Mouse (Mus musculus) liver, embryonic 11.5 days (tissue): ENCODE results near the gene Ier3. TPM values are rescaled to one million over a fixed set of nuclear protein-coding genes. Genes with fewer than 3 reads are reported as not detected.

Experiments
- ATAC-seq: fragments of 200-750 bp; cut with Nextera tagmentation; replicated peaks from 2 replicates; pipeline ENCODE4 v1.8.0; 2017; ENCODE audit warnings: moderate number of reproducible peaks, mild to moderate bottlenecking, moderate TSS enrichment, moderate library complexity; ENCODE audit not compliant: low FRiP score
- DNase-seq: peaks from one replicate; pipeline ENCODE4 v3.0.0-alpha.2; 2017; ENCODE audit warnings: low spot score
- H3K27ac ChIP-seq: fragments of 300-500 bp; sonication (generic); 2 replicates; pipeline ENCODE4 v1.5.1; 2014; ENCODE audit warnings: mild to moderate bottlenecking, low read depth, low read length, control low read depth
- H3K27me3 ChIP-seq: fragments of 300-500 bp; sonication (generic); replicated peaks from 2 replicates; pipeline ENCODE4 v1.6.1; 2014; ENCODE audit warnings: low read length, mixed read lengths; ENCODE audit not compliant: control insufficient read depth, insufficient read depth
- H3K36me3 ChIP-seq: fragments of 300-500 bp; sonication (generic); 2 replicates; pipeline ENCODE4 v1.6.1; 2014; ENCODE audit warnings: mild to moderate bottlenecking, low read length, moderate library complexity, mixed read lengths; ENCODE audit not compliant: control insufficient read depth, insufficient read depth
- H3K4me1 ChIP-seq: fragments of 300-500 bp; sonication (generic); replicated peaks from 2 replicates; pipeline ENCODE4 v1.6.1; 2014; ENCODE audit warnings: low read length, mixed read lengths; ENCODE audit not compliant: control insufficient read depth, insufficient read depth
- H3K4me2 ChIP-seq: fragments of 300-500 bp; sonication (generic); 2 replicates; pipeline ENCODE4 v1.6.1; 2014; ENCODE audit warnings: mild to moderate bottlenecking, control low read depth, moderate library complexity
- H3K4me3 ChIP-seq: fragments of 300-500 bp; sonication (generic); 2 replicates; pipeline ENCODE4 v1.5.1; 2014; ENCODE audit warnings: low read depth, low read length, control low read depth
- H3K9ac ChIP-seq: fragments of 300-500 bp; sonication (generic); 2 replicates; pipeline ENCODE4 v1.6.1; 2014; ENCODE audit warnings: low read depth, low read length, control low read depth
- H3K9me3 ChIP-seq: fragments of 300-500 bp; sonication (generic); 2 replicates; pipeline ENCODE4 v1.6.1; 2016; ENCODE audit warnings: low read length, inconsistent platforms, mixed read lengths; ENCODE audit not compliant: control insufficient read depth
- WGBS: fragments of 180-500 bp; shearing (Covaris S2); extraction: QIAGEN DNeasy Blood & Tissue Kit; methylation state at CpG from one replicate; pipeline ENCODE4 v1.1.7; 2014; 5-methylcytosine and 5-hydroxymethylcytosine counted together
- polyA plus RNA-seq: library from polyadenylated mRNA; unstranded; fragments of >200 nt; fragmentation: Nextera tagmentation; extraction: Ambion mirVana; gene quantifications from 2 replicates; pipeline ENCODE4 v1.2.1, GENCODE M21; 2014

Gene Ier3
- polyA plus RNA-seq, 1 experiment from 2014 or later = 9.4 TPM

- Histone ChIP-seq H3K9ac (peak within 1 kb of the TSS; percentile 68), H3K27me3 (peaks cover 4% of the 10 kb centered on the region; the same call in 1 of the 2 replicates), H3K27ac (peak within 1 kb of the TSS; percentile 82), H3K9me3 (no peaks in the 10 kb centered on the region), H3K4me2 (peak within 1 kb of the TSS; percentile 97), H3K4me1 (peaks cover 40% of the 10 kb centered on the region), H3K4me3 (peak within 1 kb of the TSS; percentile 59), H3K36me3 (no peaks in the 10 kb centered on the region)
- DNase-seq (peak; percentile 81), ATAC-seq (0 out of 2 replicates have a peak, but pooled peaks have one; percentile 8)
- under 1% methylated on average over 37 of the region's 48 CpGs for WGBS
These were observed 44.2 kb downstream of the Ier3 start, which contains the start of gene Ppp1r18 for GRCm38 (mm10) chr17:35865481-35866280. Gene Ppp1r18 (plus strand): TSS chr17:35865593.

GRCm38 (mm10) chr17:35866281-35866831 lies 44.9 kb downstream of the Ier3 start:
- Histone ChIP-seq H3K9ac (peak overlapping the region; percentile 68), H3K36me3 (peaks cover 3% of the 10 kb centered on the region; the same call in 1 of the 2 replicates), H3K4me3 (peak overlapping the region; percentile 59), H3K4me2 (peak overlapping the region; percentile 97), H3K27me3 (peaks cover 4% of the 10 kb centered on the region; the same call in 1 of the 2 replicates), H3K9me3 (peaks cover 3% of the 10 kb centered on the region; the same call in 1 of the 2 replicates), H3K4me1 (peaks cover 44% of the 10 kb centered on the region), H3K27ac (peak overlapping the region; percentile 82)
- DNase-seq (peak; percentile 70), ATAC-seq (no peak)
- WGBS = under 1% methylated on average over 37 of the region's 38 CpGs

GRCm38 (mm10) chr17:35866911-35867890 lies 45.7 kb downstream of the Ier3 start:
- DNase-seq = no peak
- H3K27me3 ChIP-seq = peaks cover 4% of the 10 kb centered on the region; the same call in 1 of the 2 replicates
- peaks cover 4% of the 10 kb centered on the region; the same call in 1 of the 2 replicates for H3K9me3 ChIP-seq
- peak overlapping the region; percentile 68 for H3K9ac ChIP-seq
- no peak for ATAC-seq
- H3K4me3 ChIP-seq = peak overlapping the region; percentile 59
- WGBS = 6% methylated on average over 26 of the region's 26 CpGs
- peaks cover 40% of the 10 kb centered on the region for H3K4me1 ChIP-seq
- peak overlapping the region; percentile 82 for H3K27ac ChIP-seq
- H3K36me3 ChIP-seq = peaks cover 4% of the 10 kb centered on the region; the same call in 1 of the 2 replicates
- H3K4me2 ChIP-seq = peak overlapping the region; percentile 97

GRCm38 (mm10) chr17:35868165-35868820 lies 46.8 kb downstream of the Ier3 start:
- H3K36me3 ChIP-seq = peaks cover 4% of the 10 kb centered on the region; the same call in 1 of the 2 replicates
- peak overlapping the region; percentile 82 for H3K27ac ChIP-seq
- peak overlapping the region; percentile 57 for H3K9ac ChIP-seq
- H3K4me3 ChIP-seq = peak overlapping the region; percentile 59
- ATAC-seq = no peak
- peak overlapping the region; percentile 97 for H3K4me2 ChIP-seq
- WGBS = 18% methylated on average over 17 of the region's 17 CpGs
- no peak for DNase-seq
- H3K27me3 ChIP-seq = peaks cover 4% of the 10 kb centered on the region; the same call in 1 of the 2 replicates
- peaks cover 41% of the 10 kb centered on the region for H3K4me1 ChIP-seq
- peaks cover 4% of the 10 kb centered on the region; the same call in 1 of the 2 replicates for H3K9me3 ChIP-seq

- peak overlapping the region; percentile 97 for H3K4me2 ChIP-seq
- H3K27ac ChIP-seq = peak overlapping the region; percentile 82
- peaks cover 46% of the 10 kb centered on the region for H3K4me1 ChIP-seq
- H3K9ac ChIP-seq = peak overlapping the region; percentile 57
- ATAC-seq = no peak
- H3K36me3 ChIP-seq = peaks cover 4% of the 10 kb centered on the region; the same call in 1 of the 2 replicates
- H3K9me3 ChIP-seq = peaks cover 4% of the 10 kb centered on the region; the same call in 1 of the 2 replicates
- H3K4me3 ChIP-seq = peak overlapping the region; percentile 59
- peaks cover 4% of the 10 kb centered on the region; the same call in 1 of the 2 replicates for H3K27me3 ChIP-seq
- WGBS = 3% methylated on average over 7 of the region's 7 CpGs
- no peak for DNase-seq
These were observed 47.5 kb downstream of the Ier3 start for GRCm38 (mm10) chr17:35868961-35869345.

GRCm38 (mm10) chr17:35869346-35870067 lies 48.0 kb downstream of the Ier3 start:
- peaks cover 4% of the 10 kb centered on the region; the same call in 1 of the 2 replicates for H3K36me3 ChIP-seq
- peaks cover 4% of the 10 kb centered on the region; the same call in 1 of the 2 replicates for H3K9me3 ChIP-seq
- H3K27me3 ChIP-seq = peaks cover 4% of the 10 kb centered on the region; the same call in 1 of the 2 replicates
- H3K4me1 ChIP-seq = peaks cover 51% of the 10 kb centered on the region
- H3K4me2 ChIP-seq = peak overlapping the region; percentile 97
- peak overlapping the region; percentile 59 for H3K4me3 ChIP-seq
- peak overlapping the region; percentile 57 for H3K9ac ChIP-seq
- DNase-seq = peak; percentile 68
- ATAC-seq = peak; percentile 28; the same call in 1 of the 2 replicates
- 3% methylated on average over 7 of the region's 7 CpGs for WGBS
- H3K27ac ChIP-seq = peak overlapping the region; percentile 82

GRCm38 (mm10) chr17:35870151-35870883 lies 48.8 kb downstream of the Ier3 start:
- H3K36me3 ChIP-seq = peaks cover 4% of the 10 kb centered on the region; the same call in 1 of the 2 replicates
- H3K4me3 ChIP-seq = peak overlapping the region; percentile 59
- H3K9ac ChIP-seq = peak overlapping the region; percentile 57
- H3K27ac ChIP-seq = peak overlapping the region; percentile 82
- 31% methylated on average over 9 of the region's 9 CpGs for WGBS
- peaks cover 4% of the 10 kb centered on the region; the same call in 1 of the 2 replicates for H3K27me3 ChIP-seq
- H3K4me2 ChIP-seq = peak overlapping the region; percentile 97
- ATAC-seq (peak; percentile 48), DNase-seq (peak; percentile 62)
- peaks cover 49% of the 10 kb centered on the region for H3K4me1 ChIP-seq
- peaks cover 4% of the 10 kb centered on the region; the same call in 1 of the 2 replicates for H3K9me3 ChIP-seq
